Mouse (Mus musculus): Measurements from ENCODE around the gene Olfr618.
"Not testable (repeated sequence)": the region's sequence is repeated elsewhere in the genome, so short reads cannot be mapped to it uniquely, and the experiment has no call there.

Olfr618 gene

GRCm38 (mm10) chr7:103589803-103590202 is at the start of gene Olfr618:
Gene Olfr618, plus strand, starts transcription at chr7:103590103.
- DNase-seq (ENCODE audit: low read depth, low spot score), result no peak

GRCm38 (mm10) chr7:103542617-103543016 is 47.3 kb upstream of the Olfr618 start, which contains the start of gene Olfr612:
Gene Olfr612, minus strand, starts transcription at chr7:103542717.
- DNase-seq (ENCODE audit: low read depth, low spot score), result not testable (repeated sequence)

- DNase-seq (ENCODE audit: low read depth, low spot score), result no peak
Observed at GRCm38 (mm10) chr7:103547774-103548173, 42.1 kb upstream of the Olfr618 start, which contains the start of gene Olfr613. Gene Olfr613, plus strand, starts transcription at chr7:103548074.

DNA sequence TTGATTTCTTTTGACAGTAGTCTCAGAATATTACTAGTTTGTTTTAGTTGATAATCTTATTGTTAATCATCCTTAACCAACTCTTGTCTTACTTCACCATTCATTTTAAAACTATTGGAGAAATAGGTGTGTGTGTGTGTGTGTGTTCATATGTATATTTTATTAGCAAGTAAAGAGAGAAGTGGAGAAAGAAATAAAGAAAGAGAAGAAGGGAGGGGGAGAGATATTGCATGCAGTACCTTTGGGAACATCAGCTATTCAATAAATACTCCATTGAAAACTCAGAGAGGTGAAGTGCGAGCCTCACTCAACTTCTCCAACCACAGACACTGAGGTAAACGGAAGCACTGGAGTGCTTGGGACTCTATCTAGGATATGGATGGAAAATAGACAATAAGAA is 34.1 kb upstream of the Olfr618 start, which contains the start of gene Olfr615:
Gene Olfr615, plus strand, starts transcription at position 301 of the 400 bp plus-strand sequence.
- DNase-seq (ENCODE audit: low read depth, low spot score), result no peak

DNA sequence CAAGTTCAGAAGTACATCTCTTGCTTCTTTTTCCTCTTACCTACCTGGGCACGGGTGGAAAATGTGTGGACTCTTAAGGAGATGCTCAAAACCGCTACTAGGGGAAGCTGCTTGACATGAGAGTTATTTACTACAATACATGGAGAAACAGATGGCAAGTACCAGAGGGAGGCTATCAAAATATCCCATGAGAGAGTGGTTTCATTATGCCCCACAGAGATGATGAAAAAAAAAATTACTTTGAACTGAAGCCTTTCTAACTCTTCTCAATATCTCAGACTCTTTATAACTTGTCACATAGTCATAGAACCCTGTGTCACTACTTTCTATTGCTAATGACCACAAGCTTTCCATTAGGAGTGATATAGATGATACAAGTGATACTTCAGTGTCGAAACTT is 20.9 kb upstream of the Olfr618 start, which contains the start of gene Olfr616:
Gene Olfr616, minus strand, starts transcription at position 101 of the 400 bp plus-strand sequence.
- no peak for DNase-seq (ENCODE audit: low read depth, low spot score)

DNA sequence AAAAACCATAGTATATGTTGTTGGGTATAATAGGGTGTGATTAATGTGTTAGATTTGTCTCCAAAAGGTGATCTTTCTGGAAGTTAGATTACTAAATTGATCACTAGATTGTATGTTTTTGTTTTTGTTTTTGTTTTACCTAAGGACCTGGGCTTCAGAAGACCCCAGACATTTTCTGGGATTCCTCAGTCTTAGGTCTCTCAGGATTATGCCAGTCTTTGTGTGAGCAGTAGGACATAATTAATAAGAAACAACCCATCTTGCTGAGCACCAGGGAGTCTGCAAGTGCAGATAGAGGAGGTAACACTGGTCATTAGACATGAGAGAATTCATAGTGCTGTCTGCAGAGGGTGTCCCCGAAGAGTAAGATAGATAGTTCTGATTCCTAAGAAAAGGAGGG is 17.1 kb upstream of the Olfr618 start, which contains the start of gene Olfr617:
Gene Olfr617, plus strand, starts transcription at position 301 of the 400 bp plus-strand sequence.
- no peak for DNase-seq (ENCODE audit: low read depth, low spot score)

DNA sequence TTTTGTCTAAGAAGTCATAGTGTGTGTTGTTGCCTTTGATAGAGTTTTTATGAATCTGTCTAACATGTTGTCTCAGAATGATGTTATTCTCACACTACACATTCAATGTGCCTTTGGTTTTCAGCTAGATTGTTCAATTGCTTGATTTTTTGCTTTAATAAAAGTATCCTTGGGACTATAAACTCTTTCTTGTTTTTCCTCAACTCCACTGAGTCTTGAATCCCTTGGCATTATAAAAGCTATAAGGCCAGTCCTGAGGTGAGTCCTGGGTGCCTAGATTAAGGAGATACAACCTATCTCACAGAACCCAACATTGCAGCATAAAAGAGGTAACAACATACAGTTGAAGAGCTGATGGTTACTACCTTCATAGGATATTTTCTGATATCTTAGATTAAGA is 10.4 kb downstream of the Olfr618 start, which contains the start of gene Olfr619:
Gene Olfr619, plus strand, starts transcription at position 301 of the 400 bp plus-strand sequence.
- DNase-seq (ENCODE audit: low read depth, low spot score), result no peak

DNA sequence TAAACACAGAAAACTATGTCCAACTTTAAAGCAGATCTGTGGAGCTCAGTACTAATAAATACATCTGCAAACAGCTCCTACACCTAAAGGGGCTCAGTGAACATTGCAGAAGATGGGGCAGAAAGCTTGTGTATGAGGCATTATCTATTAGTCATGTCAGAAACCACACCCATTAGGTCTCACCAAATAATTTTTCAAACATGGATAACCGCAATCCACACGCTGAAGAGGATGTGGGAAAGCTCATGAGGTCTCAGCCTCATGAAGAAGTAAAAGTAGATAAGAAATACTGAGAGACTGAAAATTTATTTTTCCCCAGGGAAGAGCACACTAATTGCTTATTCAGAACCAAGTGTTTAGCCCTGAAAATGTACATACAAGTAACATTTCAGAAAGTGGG is 17.5 kb downstream of the Olfr618 start:
- no peak for DNase-seq (ENCODE audit: low read depth, low spot score)

DNA sequence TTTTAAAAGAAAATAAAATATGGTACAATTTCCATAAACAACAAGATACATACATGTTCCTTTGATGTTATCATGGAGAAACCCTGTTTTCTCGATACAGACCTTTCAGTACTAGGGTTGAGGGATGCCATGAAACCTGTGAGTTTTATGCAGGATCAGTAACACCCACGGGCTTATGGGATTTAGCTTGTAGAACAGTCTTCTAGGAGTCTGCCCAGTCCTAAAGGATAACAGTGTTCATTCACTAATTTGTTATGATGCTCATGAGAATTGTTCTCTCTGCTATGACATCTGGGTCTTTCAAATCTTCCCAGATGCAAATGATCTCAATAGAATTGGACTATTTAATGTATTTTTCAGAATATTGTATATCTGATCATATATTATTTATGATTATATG is 22.5 kb downstream of the Olfr618 start, which contains the start of gene Olfr620:
Gene Olfr620, minus strand, starts transcription at position 101 of the 400 bp plus-strand sequence.
- DNase-seq (ENCODE audit: low read depth, low spot score), result no peak

- no peak for DNase-seq (ENCODE audit: low read depth, low spot score)
Observed at GRCm38 (mm10) chr7:103636795-103637194, 46.9 kb downstream of the Olfr618 start.

- no peak for DNase-seq (ENCODE audit: low read depth, low spot score)
Observed at GRCm38 (mm10) chr7:103642602-103643001, 52.7 kb downstream of the Olfr618 start, which contains the start of gene Olfr622. Gene Olfr622, minus strand, starts transcription at chr7:103642702.

DNA sequence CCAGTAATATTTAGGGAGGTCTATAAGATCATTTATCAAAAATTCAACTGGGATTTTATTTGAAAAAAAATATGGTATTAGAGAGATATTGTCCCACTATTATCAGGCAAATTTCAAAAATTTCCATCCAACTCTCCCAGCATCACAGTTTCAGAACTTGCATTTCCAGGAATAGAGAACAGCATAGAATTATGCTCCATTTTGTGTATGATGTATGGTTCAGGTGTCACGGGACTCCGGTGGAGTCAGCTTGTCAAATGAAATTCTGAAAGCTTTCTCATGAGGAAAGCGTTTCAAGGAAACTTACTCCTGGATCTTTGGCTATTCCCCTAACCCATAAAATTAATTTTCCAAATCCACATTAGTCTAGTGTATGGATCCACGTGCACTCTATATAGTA is 54.2 kb downstream of the Olfr618 start:
- DNase-seq (ENCODE audit: low read depth, low spot score), result no peak

Measured in forelimb bud, embryonic 11.5 days (tissue).